Mouse (Mus musculus) forebrain, embryonic 14.5 days (tissue): ENCODE data around the gene Gpr22. TPM values are rescaled to one million over a fixed set of nuclear protein-coding genes. Genes with fewer than 3 reads are reported as not detected.

Experiments
- ATAC-seq: fragments of 200-750 bp; cut with Nextera tagmentation; 2 replicates; pipeline ENCODE4 v1.8.0; 2017; ENCODE audit warnings: mild to moderate bottlenecking, moderate library complexity
- DNase-seq: peaks from one replicate; pipeline ENCODE4 v3.0.0-alpha.2; 2015; ENCODE audit warnings: low spot score
- H3K27ac ChIP-seq: fragments of 300-500 bp; sonication (generic); 2 replicates; pipeline ENCODE4 v1.5.1; 2014; ENCODE audit warnings: low read depth, mild to moderate bottlenecking, control low read depth, low read length, moderate library complexity
- H3K27me3 ChIP-seq: fragments of 300-500 bp; sonication (generic); replicated peaks from 2 replicates; pipeline ENCODE4 v1.6.1; 2014; ENCODE audit warnings: low read length, control low read depth, mixed read lengths; ENCODE audit not compliant: control insufficient read depth, insufficient read depth
- H3K36me3 ChIP-seq: fragments of 300-500 bp; sonication (generic); 2 replicates; pipeline ENCODE4 v1.6.1; 2014; ENCODE audit warnings: low read length, control low read depth; ENCODE audit not compliant: control insufficient read depth, insufficient read depth
- H3K4me1 ChIP-seq: fragments of 300-500 bp; sonication (generic); 2 replicates; pipeline ENCODE4 v1.6.1; 2014; ENCODE audit warnings: antibody characterized with exemption, low read length, control low read depth; ENCODE audit not compliant: control insufficient read depth, insufficient read depth
- H3K4me2 ChIP-seq: fragments of 300-500 bp; sonication (generic); 2 replicates; pipeline ENCODE4 v1.6.1; 2014; ENCODE audit warnings: mild to moderate bottlenecking, control low read depth, low read length
- H3K4me3 ChIP-seq: fragments of 300-500 bp; sonication (generic); 2 replicates; pipeline ENCODE4 v1.5.1; 2014; ENCODE audit warnings: low read depth, low read length, control low read depth
- H3K9ac ChIP-seq: fragments of 300-500 bp; sonication (generic); 2 replicates; pipeline ENCODE4 v1.6.1; 2014; ENCODE audit warnings: mild to moderate bottlenecking, low read length, control low read depth, moderate library complexity
- H3K9me3 ChIP-seq: fragments of 300-500 bp; sonication (generic); replicated peaks from 2 replicates; pipeline ENCODE4 v1.6.1; 2016; ENCODE audit warnings: low read length, control low read depth, mixed read lengths; ENCODE audit not compliant: control insufficient read depth
- WGBS: fragments of 180-500 bp; shearing (Covaris S2); extraction: QIAGEN DNeasy Blood & Tissue Kit; methylation state at CpG from one replicate; pipeline ENCODE4 v1.1.7; 2014; 5-methylcytosine and 5-hydroxymethylcytosine counted together
- polyA plus RNA-seq: library from polyadenylated mRNA; unstranded; fragments of >200 nt; fragmentation: Nextera tagmentation; extraction: Ambion mirVana; gene quantifications from 2 replicates; pipeline ENCODE4 v1.2.1, GENCODE M21; 2014

Gene Gpr22
- polyA plus RNA-seq, 1 experiment from 2014 or later = 10.8 TPM

DNA sequence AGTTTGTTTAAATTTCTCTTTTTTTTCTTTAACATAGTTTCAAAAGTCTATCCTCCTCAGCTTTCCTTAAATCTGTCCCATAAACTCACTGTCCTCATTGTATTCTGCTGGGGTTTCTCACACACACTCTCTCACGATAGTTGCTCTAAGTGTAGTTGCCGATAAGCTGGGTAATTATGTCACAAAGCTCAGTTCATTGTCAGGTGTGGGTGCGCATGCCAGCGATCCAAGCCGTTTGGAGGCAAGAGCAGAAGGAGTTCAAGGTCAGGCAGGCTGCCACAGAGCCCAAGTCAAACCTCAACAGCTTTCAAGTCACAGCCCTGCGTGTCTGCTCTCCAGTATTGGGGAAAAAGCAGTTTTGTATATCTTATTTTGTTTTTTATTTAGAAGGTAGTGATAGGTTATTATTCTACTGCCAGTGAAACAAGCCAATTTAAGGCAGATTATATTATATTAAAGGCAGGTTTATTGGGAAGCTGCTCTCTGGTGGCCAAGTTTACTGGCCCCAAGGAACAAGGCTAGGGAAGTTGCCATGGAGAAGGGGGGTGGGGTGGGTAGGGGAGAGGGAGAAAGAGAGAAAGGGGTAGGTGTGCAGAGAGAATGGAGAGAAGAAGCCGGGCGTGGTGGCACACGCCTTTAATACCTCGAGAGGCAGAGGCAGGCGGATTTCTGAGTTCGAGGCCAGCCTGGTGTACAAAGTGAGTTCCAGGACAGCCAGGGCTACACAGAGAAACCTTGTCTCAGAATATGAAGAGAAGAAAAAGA is 11.9 kb upstream of the Gpr22 start:
- no peak overlapping the region for H3K9ac ChIP-seq
- DNase-seq (no peak), ATAC-seq (no peak)
- no peaks in the 10 kb centered on the region for H3K27me3 ChIP-seq
- H3K4me3 ChIP-seq = no peak overlapping the region
- H3K4me1 ChIP-seq = no peaks in the 10 kb centered on the region
- 87% methylated on average over 12 of the region's 12 CpGs for WGBS
- no peaks in the 10 kb centered on the region for H3K36me3 ChIP-seq
- no peaks in the 10 kb centered on the region for H3K9me3 ChIP-seq
- no peak overlapping the region for H3K27ac ChIP-seq
- no peak overlapping the region for H3K4me2 ChIP-seq

DNA sequence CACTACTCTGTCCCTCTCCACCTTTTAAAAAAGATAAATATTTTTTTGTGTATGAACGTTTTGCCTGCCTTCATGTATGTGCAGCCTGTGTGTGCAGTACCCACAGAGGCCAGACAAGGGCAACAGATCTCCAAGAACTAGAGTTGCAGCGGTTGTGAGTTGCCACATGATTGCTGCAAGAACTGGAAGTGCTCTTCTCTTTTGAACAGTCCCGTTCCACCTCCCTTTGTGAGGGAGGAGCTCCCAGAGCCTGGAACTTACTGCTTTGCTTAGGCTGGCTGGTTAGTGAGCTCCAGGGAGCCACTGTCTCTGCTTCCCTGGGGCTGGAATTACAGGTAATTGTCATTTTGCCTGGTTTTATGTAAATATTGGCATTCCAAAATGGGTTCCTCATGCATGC is 10.8 kb upstream of the Gpr22 start:
- H3K9me3 ChIP-seq = no peaks in the 10 kb centered on the region
- no peak overlapping the region for H3K4me3 ChIP-seq
- no peaks in the 10 kb centered on the region for H3K36me3 ChIP-seq
- no peak overlapping the region for H3K9ac ChIP-seq
- 90% methylated on average over 3 of the region's 3 CpGs for WGBS
- DNase-seq = no peak
- no peak overlapping the region for H3K27ac ChIP-seq
- H3K4me2 ChIP-seq = no peak overlapping the region
- no peaks in the 10 kb centered on the region for H3K27me3 ChIP-seq
- no peak for ATAC-seq
- no peaks in the 10 kb centered on the region for H3K4me1 ChIP-seq

DNA sequence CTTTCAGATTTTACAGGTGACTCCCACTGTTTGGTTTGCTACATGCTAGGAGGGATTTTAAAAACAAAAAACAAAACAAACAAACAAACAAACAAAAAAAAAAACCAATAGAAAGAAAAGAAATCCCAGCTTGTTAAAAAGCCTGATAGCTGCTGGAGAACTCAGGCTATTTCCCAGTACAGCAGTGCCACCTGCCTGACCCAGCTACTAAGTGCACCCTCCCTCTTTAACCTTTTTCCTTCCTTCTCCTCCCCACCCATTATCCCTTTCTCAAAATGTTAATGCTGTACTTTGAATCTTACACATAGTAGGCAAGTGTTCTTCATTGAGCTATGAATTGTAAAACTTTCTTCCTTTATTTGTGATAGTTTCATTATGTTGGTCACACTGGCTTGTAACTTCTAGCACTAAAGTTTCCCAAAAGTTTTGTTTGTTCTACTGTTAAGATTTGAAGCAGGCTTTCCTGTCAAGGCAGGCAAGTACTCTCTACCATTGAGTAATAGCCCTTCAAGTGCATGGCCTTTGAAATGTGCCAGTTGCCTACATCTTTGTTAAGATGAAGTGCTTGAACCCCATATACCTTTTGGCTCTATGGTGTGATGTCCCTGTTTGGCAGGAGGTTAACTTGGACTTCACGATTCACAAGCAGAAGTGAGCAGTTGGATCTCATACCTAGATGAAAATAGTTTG is 6.0 kb upstream of the Gpr22 start:
- no peak overlapping the region for H3K9ac ChIP-seq
- no peak overlapping the region for H3K27ac ChIP-seq
- H3K4me3 ChIP-seq = no peak overlapping the region
- no peaks in the 10 kb centered on the region for H3K4me1 ChIP-seq
- H3K9me3 ChIP-seq = no peaks in the 10 kb centered on the region
- no peak overlapping the region for H3K4me2 ChIP-seq
- 94% methylated on average over 1 of the region's 1 CpGs for WGBS
- H3K36me3 ChIP-seq = no peaks in the 10 kb centered on the region
- ATAC-seq (no peak), DNase-seq (no peak)
- no peaks in the 10 kb centered on the region for H3K27me3 ChIP-seq

DNA sequence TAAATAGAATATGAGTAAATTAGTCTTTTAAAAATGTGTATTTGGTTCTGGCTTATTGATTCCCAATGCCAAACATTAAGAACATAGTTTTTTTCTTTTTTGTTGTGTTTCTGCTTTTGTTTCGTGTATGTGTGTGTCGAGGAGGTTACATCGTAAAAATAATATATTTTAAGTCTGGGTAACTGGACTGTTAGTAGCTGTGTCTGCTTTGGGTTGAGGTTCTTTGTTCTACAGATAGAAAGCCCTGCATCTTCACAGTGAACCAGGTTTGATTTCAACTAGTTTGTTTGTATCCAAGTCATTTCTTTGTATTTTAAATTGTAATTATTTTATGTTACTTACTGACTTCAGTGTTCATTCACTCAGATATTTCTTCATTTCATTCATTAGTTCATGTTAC is 323 bp upstream of the Gpr22 start:
- no peak overlapping the region for H3K9ac ChIP-seq
- H3K4me1 ChIP-seq = no peaks in the 10 kb centered on the region; the same call in 1 of the 2 replicates
- H3K27ac ChIP-seq = no peak overlapping the region
- peak overlapping the region; percentile 31; the same call in 1 of the 2 replicates for H3K4me3 ChIP-seq
- WGBS = 94% methylated on average over 3 of the region's 3 CpGs
- ATAC-seq (no peak), DNase-seq (no peak)
- H3K36me3 ChIP-seq = no peaks in the 10 kb centered on the region
- H3K27me3 ChIP-seq = no peaks in the 10 kb centered on the region
- H3K9me3 ChIP-seq = no peaks in the 10 kb centered on the region
- peak overlapping the region; percentile 40; the same call in 1 of the 2 replicates for H3K4me2 ChIP-seq

DNA sequence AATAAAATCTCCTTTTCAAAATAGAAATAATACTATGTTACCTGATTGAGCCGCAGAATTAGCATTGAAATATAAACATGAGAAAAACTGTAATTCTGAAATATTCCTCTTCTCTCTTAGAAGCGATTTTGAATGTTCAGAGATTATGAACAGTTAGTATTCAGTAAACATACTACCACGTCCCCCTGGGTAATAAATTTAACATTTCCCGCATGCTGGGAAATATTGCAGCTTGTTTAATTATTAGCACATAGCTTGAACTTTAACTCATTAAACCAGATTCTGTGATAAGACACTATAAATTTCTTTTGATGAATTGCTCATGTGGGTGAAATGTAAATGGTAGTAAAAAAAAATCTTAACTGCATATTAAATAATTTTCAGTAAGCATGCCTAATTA is 1.0 kb downstream of the Gpr22 start:
- WGBS = 84% methylated on average over 4 of the region's 4 CpGs
- no peak overlapping the region for H3K9ac ChIP-seq
- ATAC-seq (no peak), DNase-seq (no peak)
- no peaks in the 10 kb centered on the region for H3K9me3 ChIP-seq
- peak overlapping the region; percentile 19 for H3K4me3 ChIP-seq
- no peaks in the 10 kb centered on the region; the same call in 1 of the 2 replicates for H3K4me1 ChIP-seq
- H3K4me2 ChIP-seq = peak overlapping the region; percentile 43
- H3K36me3 ChIP-seq = no peaks in the 10 kb centered on the region
- H3K27ac ChIP-seq = no peak overlapping the region
- no peaks in the 10 kb centered on the region for H3K27me3 ChIP-seq

DNA sequence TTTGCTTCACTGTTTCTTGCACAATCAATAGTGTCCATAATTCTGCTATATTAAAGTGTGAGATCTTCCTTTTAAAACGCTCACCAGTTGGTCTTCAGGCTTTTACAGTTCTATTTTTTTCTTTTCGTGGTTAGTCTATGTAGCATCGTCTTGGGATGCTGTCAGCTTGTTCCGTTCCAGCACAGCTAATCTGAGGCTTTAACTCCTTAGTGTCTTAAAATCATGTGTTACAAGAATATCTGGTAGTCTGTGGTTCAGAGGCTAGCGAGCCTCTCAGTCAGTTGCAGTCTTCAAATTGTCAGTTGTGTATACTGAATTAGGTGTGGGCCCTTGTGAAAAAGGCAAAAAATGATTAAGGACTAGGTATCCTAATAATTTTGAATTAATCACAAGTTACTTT is 1.5 kb downstream of the Gpr22 start:
- peak; percentile 60 for ATAC-seq
- Histone ChIP-seq H3K4me3 (peak overlapping the region; percentile 19), H3K27me3 (no peaks in the 10 kb centered on the region), H3K4me2 (peak overlapping the region; percentile 43), H3K36me3 (no peaks in the 10 kb centered on the region), H3K9me3 (no peaks in the 10 kb centered on the region), H3K4me1 (no peaks in the 10 kb centered on the region; the same call in 1 of the 2 replicates), H3K9ac (peak overlapping the region; percentile 32; the same call in 1 of the 2 replicates), H3K27ac (peak overlapping the region; percentile 1; the same call in 1 of the 2 replicates)
- peak; percentile 69 for DNase-seq
- WGBS = 55% methylated on average over 5 of the region's 5 CpGs

DNA sequence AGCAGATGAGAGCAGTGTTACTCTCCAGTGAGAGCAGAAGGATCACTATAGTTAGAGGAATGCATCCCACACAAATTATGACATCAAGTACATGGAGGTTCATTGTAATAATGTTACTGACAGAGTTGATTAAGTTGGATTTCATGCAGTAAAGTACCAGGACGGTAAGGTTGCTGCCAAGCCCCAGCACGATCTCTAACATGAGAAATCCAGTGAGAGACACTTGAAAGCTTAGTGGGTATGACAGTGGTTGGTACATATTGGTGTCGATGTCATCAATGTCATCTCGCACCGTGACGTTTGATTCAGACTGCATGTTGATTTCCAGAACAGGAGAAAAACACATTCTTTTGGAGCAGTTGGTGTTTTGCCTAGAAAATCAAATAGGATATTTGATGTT is 4.1 kb downstream of the Gpr22 start:
- Histone ChIP-seq H3K9me3 (no peaks in the 10 kb centered on the region), H3K4me3 (no peak overlapping the region), H3K9ac (no peak overlapping the region), H3K27me3 (no peaks in the 10 kb centered on the region), H3K4me2 (no peak overlapping the region; the same call in 1 of the 2 replicates), H3K27ac (no peak overlapping the region), H3K4me1 (no peaks in the 10 kb centered on the region; the same call in 1 of the 2 replicates), H3K36me3 (no peaks in the 10 kb centered on the region)
- ATAC-seq (no peak), DNase-seq (no peak)
- 84% methylated on average over 6 of the region's 6 CpGs for WGBS

DNA sequence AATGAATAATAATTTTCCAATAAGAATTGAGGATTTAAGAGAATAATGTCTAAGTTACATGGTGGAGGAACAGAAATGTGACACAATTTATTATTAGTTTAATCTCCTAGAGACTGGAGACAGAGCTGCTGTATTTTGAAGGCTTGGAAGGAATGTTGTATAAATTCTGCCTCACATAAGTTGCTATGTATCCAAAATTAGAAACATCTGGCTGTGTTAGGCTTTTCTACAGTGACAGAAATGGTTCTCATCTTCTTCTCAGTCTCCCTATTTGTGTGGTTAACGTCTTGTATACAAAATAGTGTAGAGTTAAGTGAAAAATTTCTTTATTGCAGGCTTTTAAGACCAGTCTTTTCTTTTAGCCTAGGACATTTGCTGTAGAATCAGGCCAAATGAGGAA is 6.2 kb downstream of the Gpr22 start:
- Histone ChIP-seq H3K9ac (no peak overlapping the region), H3K4me2 (no peak overlapping the region), H3K4me3 (no peak overlapping the region), H3K9me3 (no peaks in the 10 kb centered on the region), H3K27ac (no peak overlapping the region), H3K36me3 (no peaks in the 10 kb centered on the region), H3K4me1 (no peaks in the 10 kb centered on the region; the same call in 1 of the 2 replicates), H3K27me3 (no peaks in the 10 kb centered on the region)
- ATAC-seq (no peak), DNase-seq (no peak)
- 80% methylated on average over 1 of the region's 1 CpGs for WGBS

DNA sequence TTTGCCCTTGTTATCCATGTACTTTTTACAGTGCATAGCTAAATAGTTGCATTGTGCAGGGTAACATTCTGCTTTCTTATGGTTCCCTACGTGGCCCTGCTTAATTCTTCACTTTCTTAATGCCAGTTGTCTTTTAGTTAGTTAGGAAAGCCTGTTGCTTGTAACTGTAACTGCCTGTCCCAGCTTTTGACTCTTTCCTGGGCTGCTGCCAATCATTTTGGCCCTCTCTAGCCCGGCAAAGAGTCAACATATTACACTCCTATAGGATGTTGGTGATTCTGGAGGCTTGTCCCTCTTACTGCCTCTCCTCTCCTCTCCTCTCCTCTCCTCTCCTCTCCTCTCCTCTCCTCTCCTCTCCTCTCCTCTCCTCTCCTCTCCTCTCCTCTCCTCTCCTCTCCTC is 7.6 kb downstream of the Gpr22 start:
- Histone ChIP-seq H3K4me1 (no peaks in the 10 kb centered on the region; the same call in 1 of the 2 replicates), H3K9me3 (no peaks in the 10 kb centered on the region), H3K4me3 (no peak overlapping the region), H3K27ac (no peak overlapping the region), H3K9ac (no peak overlapping the region), H3K27me3 (no peaks in the 10 kb centered on the region), H3K36me3 (no peaks in the 10 kb centered on the region), H3K4me2 (no peak overlapping the region)
- WGBS = 65% methylated on average over 2 of the region's 2 CpGs
- ATAC-seq (no peak), DNase-seq (no peak)
